ENCODE assay signal across 16 mouse cellular contexts in the genomic region with DNA sequence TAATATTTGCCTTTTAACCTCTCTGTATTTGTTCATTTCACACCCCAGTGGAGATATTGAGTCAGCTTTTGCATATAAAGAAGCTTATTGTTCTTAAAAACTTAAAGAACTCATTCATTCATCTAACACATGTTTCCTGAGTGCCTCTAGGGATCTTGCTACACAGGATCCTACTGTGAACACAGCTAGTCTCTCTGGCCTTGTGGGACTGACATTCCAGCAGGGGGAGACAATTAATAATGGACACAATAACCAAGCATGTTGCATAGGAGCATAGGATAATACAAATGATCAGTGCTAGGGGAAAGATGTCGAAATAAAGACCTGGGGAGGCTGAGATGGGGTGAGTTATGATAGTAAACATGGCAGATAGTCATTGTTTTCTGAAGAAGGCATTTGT. TPM values are rescaled to one million over a fixed set of nuclear protein-coding genes. Genes with fewer than 3 reads are reported as not detected.
DNase-seq lines count a peak whose midpoint lies in the region; TF ChIP-seq lines count a peak whose summit lies in the region.
"Had no signal": no experiment of that assay in that cellular context is flagged by ENCODE, and none has a peak within 500 bp of the region (broad histone marks: within the 10 kb centered on the region; RNA-seq: fewer than 3 reads in every experiment).

No protein-coding gene starts in this region.

- H3K4me3 ChIP-seq in heart, adult 2 months: no peak overlapping the region
- no peak overlapping the region for H3K4me3 ChIP-seq in heart, embryonic 10.5 days
- no peak overlapping the region for H3K4me3 ChIP-seq in left cerebral cortex, adult 2 months
- H3K4me3 ChIP-seq: embryonic facial prominence, embryonic 15.5 days; hindbrain, embryonic 12.5 days; limb, embryonic 12.5 days; midbrain, embryonic 15.5 days had no signal

- H3K4me1 ChIP-seq in heart, adult 2 months (ENCODE audit: control insufficient read depth, insufficient read depth, low read length): peaks cover 1% of the 10 kb centered on the region
- H3K4me1 ChIP-seq in heart, embryonic 10.5 days: peaks cover 7% of the 10 kb centered on the region; the same call in 1 of the 2 replicates
- H3K4me1 ChIP-seq: embryonic facial prominence, embryonic 15.5 days; hindbrain, embryonic 12.5 days; limb, embryonic 12.5 days; midbrain, embryonic 15.5 days had no signal

- TF ChIP-seq POLR2A in heart, adult 2 months (IDR thresholded peaks at IDR 0.05; ENCODE audit: insufficient read depth, low read depth, low read length): no peak

- no peak overlapping the region for H3K9ac ChIP-seq in heart, adult 2 months (ENCODE audit: low read depth, low read length)
- H3K9ac ChIP-seq: embryonic facial prominence, embryonic 15.5 days; hindbrain, embryonic 12.5 days; limb, embryonic 12.5 days; midbrain, embryonic 15.5 days had no signal

- H3K36me3 ChIP-seq in heart, adult 2 months (ENCODE audit: control insufficient read depth, insufficient read depth, low read length): no peaks in the 10 kb centered on the region; the same call in 1 of the 2 replicates
- H3K36me3 ChIP-seq in heart, embryonic 10.5 days: no peaks in the 10 kb centered on the region
- H3K36me3 ChIP-seq: embryonic facial prominence, embryonic 15.5 days; hindbrain, embryonic 12.5 days; limb, embryonic 12.5 days; midbrain, embryonic 15.5 days had no signal

- H3K27ac ChIP-seq in heart, adult 2 months: no peak overlapping the region
- no peak overlapping the region for H3K27ac ChIP-seq in heart, embryonic 10.5 days
- no peak overlapping the region for H3K27ac ChIP-seq in left cerebral cortex, adult 2 months
- H3K27ac ChIP-seq: embryonic facial prominence, embryonic 15.5 days; hindbrain, embryonic 12.5 days; limb, embryonic 12.5 days; midbrain, embryonic 15.5 days had no signal

- WGBS in heart, adult 2 months: 44% methylated on average over 1 of the region's 1 CpGs
- 71% methylated on average over 1 of the region's 1 CpGs for WGBS in heart, embryonic 10.5 days

- DNase-seq in heart, adult 2 months: no peak
- DNase-seq in heart, embryonic 10.5 days (ENCODE audit: low spot score): no peak
- DNase-seq in left cerebral cortex, adult 2 months (ENCODE audit: extremely low spot score in 1 of 2, low spot score in 2 of 2): no peak
- no peak for DNase-seq in left cerebral cortex, postnatal 36 days (ENCODE audit: low spot score in 2 of 2)
- DNase-seq in 416B (ENCODE audit: low read depth): peak; percentile 6
- peak; percentile 34 for DNase-seq in brain, adult 2 months (ENCODE audit: low read depth, low spot score)
- DNase-seq in spleen, postnatal 36 days (ENCODE audit: low spot score in 2 of 2): no peak
- DNase-seq: adrenal gland, postnatal 10 days; gastrocnemius, postnatal 36 days; kidney, postnatal 10 days; lung, adult 2 months; thymus, adult 2 months had no signal

- no peaks in the 10 kb centered on the region for H3K79me2 ChIP-seq in heart, adult 2 months (replicated peaks; ENCODE audit: control insufficient read depth, insufficient read depth, low read length)

- TF ChIP-seq EP300 in heart, adult 2 months (IDR thresholded peaks at IDR 0.05; ENCODE audit: insufficient read depth, low read depth, low read length): no peak

- H3K27me3 ChIP-seq in heart, adult 2 months (ENCODE audit: control insufficient read depth, insufficient read depth, low read length): no peaks in the 10 kb centered on the region
- H3K27me3 ChIP-seq in heart, embryonic 10.5 days (ENCODE audit: insufficient read depth, poor library complexity, severe bottlenecking): no peaks in the 10 kb centered on the region
- H3K27me3 ChIP-seq: embryonic facial prominence, embryonic 15.5 days; hindbrain, embryonic 12.5 days; limb, embryonic 12.5 days; midbrain, embryonic 15.5 days had no signal

- TF ChIP-seq CTCF in heart, adult 2 months (IDR thresholded peaks at IDR 0.05): peak; percentile 68
- TF ChIP-seq CTCF in left cerebral cortex, adult 2 months (IDR thresholded peaks at IDR 0.05): peak; percentile 10; the same call in 1 of the 2 replicates

- H3K9me3 ChIP-seq in heart, embryonic 10.5 days: no peaks in the 10 kb centered on the region
- H3K9me3 ChIP-seq: embryonic facial prominence, embryonic 15.5 days; hindbrain, embryonic 12.5 days; limb, embryonic 12.5 days; midbrain, embryonic 15.5 days had no signal

- intact Hi-C loops in heart, adult 2 months (cut with DNase I): loop anchor here (2.0 to 10.0 kb wide), 2 partner anchors 120 to 198 kb away; no protein-coding TSS in a partner anchor
- intact Hi-C loops in left cerebral cortex, adult 2 months (cut with DNase I): no loop called here
- intact Hi-C loops in left cerebral cortex, postnatal 36 days (cut with DNase I): no loop called here

RNA-seq across cellular contexts. Expression of gene Mtx3, which starts 22.1 kb away (rescaled TPM):
- 1 to 10 TPM; 4.3 to 6.3 TPM for total RNA-seq in heart, adult 2 months (2021)
- 4.0 and 7.8 TPM in 2 replicates for polyA plus RNA-seq in heart, adult 2 months (2012; rRNA removed)
- 2.7 and 3.5 TPM in 2 replicates for polyA plus RNA-seq in heart, embryonic 10.5 days (2016; fragmentation: Nextera tagmentation; extraction: Ambion mirVana)
- total RNA-seq in left cerebral cortex, adult 2 months (2021): 10 to 100 TPM; 30.2 to 30.9 TPM
- 10 to 100 TPM; 22.7 to 29.0 TPM for total RNA-seq in left cerebral cortex, postnatal 36 days (2021)

Comparison
In these comparisons a context has a peak if more than half of its experiments do, and no peak if none do; other contexts are left out.
1. DNase-seq: peak in 416B (single experiment) and brain, adult 2 months (single experiment); none in heart, adult 2 months (0 of 2), heart, embryonic 10.5 days (single experiment), left cerebral cortex, adult 2 months (0 of 2), left cerebral cortex, postnatal 36 days (0 of 2) and spleen, postnatal 36 days (0 of 2).